Mouse (Mus musculus) myocyte (in vitro differentiated cells): ENCODE measurements around the gene Hsf2bp.

Experiments used
- CEBPB ChIP-seq: IDR thresholded peaks from 2 replicates; pipeline ENCODE4 v1.6.1; 2011; ENCODE audit warnings: mild to moderate bottlenecking, moderate library complexity; ENCODE audit not compliant: poor library complexity, insufficient read depth, severe bottlenecking
- E2F4 ChIP-seq: IDR thresholded peaks from one replicate; pipeline ENCODE4 v1.6.1; 2011; ENCODE audit warnings: mild to moderate bottlenecking, control low read depth, moderate library complexity; ENCODE audit not compliant: insufficient read depth
- MAX ChIP-seq: IDR thresholded peaks from one replicate; pipeline ENCODE4 v1.6.1; 2011; ENCODE audit warnings: low read depth, mild to moderate bottlenecking, control low read depth
- MYOD1 ChIP-seq, 3 experiments: IDR thresholded peaks; one replicate each; pipeline ENCODE4 v1.6.1; 2011; ENCODE audit warnings: control low read depth in 2 of 3, low read depth in 2 of 3, mild to moderate bottlenecking in 2 of 3, moderate library complexity in 1 of 3; ENCODE audit not compliant: insufficient read length in 2 of 3, control insufficient read depth in 1 of 3
- POLR2A ChIP-seq: IDR thresholded peaks from one replicate; pipeline ENCODE4 v1.6.1; 2011; ENCODE audit warnings: low read depth, mild to moderate bottlenecking, control low read depth, moderate library complexity; ENCODE audit not compliant: insufficient read length
- POLR2AphosphoS2 ChIP-seq: IDR thresholded peaks from one replicate; pipeline ENCODE4 v1.6.1; 2011; ENCODE audit warnings: low read depth, control low read depth; ENCODE audit not compliant: insufficient read length
- SRF ChIP-seq: IDR thresholded peaks from one replicate; pipeline ENCODE4 v1.6.1; 2011; ENCODE audit warnings: low read depth; ENCODE audit not compliant: control insufficient read depth, insufficient read length
- TCF12 ChIP-seq: IDR thresholded peaks from one replicate; pipeline ENCODE4 v1.6.1; 2011; ENCODE audit warnings: mild to moderate bottlenecking, control low read depth; ENCODE audit not compliant: poor library complexity, insufficient read depth, severe bottlenecking
- USF1 ChIP-seq: IDR thresholded peaks from one replicate; pipeline ENCODE4 v1.6.1; 2011; ENCODE audit warnings: low read depth, mild to moderate bottlenecking, control low read depth, moderate library complexity

DNA sequence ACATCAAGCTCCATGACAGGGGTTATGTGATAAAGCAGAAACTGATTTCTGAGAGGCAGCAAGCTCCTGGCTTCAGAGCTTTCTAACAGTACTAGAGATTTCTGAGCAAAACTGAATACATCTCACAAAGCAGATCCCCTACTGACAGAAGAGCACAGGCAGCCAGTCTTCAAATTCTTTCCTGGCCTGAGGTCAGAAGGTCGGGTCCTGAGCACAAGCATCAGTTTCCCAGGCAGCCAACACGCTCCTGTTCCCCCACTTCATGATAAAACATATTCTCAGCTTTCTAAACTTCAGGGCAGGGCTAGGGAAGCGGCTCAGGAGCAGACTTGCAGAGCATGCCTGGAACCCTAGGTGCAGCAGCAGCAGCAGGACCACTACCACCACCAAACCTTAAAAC lies 52.7 kb downstream of the Hsf2bp start:
- no peak for TF ChIP-seq POLR2A
- no peak for TF ChIP-seq SRF
- no peak for TF ChIP-seq USF1
- no peak for TF ChIP-seq MYOD1 (IDR thresholded peaks at IDR 0.05; ENCODE audit: control insufficient read depth in 1 of 3, insufficient read length in 2 of 3, low read depth in 2 of 3)
- no peak for TF ChIP-seq POLR2AphosphoS2
- no peak for TF ChIP-seq MAX
- TF ChIP-seq E2F4: no peak
- no peak for TF ChIP-seq CEBPB
- no peak for TF ChIP-seq TCF12
